8 mouse cellular contexts compared by ENCODE assay signal in genomic region chr16:46009717-46010116, GRCm38 (mm10). TPM values are rescaled to one million over a fixed set of nuclear protein-coding genes. Genes with fewer than 3 reads are reported as not detected.
DNase-seq lines count a peak whose midpoint lies in the region; ATAC-seq and TF ChIP-seq lines count a peak whose summit lies in the region.

No protein-coding gene starts in this region.

- peaks cover 13% of the 10 kb centered on the region for H3K4me1 ChIP-seq in kidney, embryonic 16.5 days (ENCODE audit: insufficient read depth, low read length)
- peaks cover 14% of the 10 kb centered on the region for H3K4me1 ChIP-seq in bone marrow macrophage, adult 2 months (ENCODE audit: control insufficient read depth, insufficient read depth, low read length)
- peaks cover 6% of the 10 kb centered on the region; the same call in 1 of the 2 replicates for H3K4me1 ChIP-seq in embryonic facial prominence, embryonic 13.5 days
- peaks cover 16% of the 10 kb centered on the region for H3K4me1 ChIP-seq in limb, embryonic 13.5 days
- no peaks in the 10 kb centered on the region for H3K4me1 ChIP-seq in stomach, embryonic 15.5 days

- H3K4me3 ChIP-seq in kidney, embryonic 16.5 days (ENCODE audit: low read length), result peak overlapping the region; percentile 73
- H3K4me3 ChIP-seq in bone marrow macrophage, adult 2 months (ENCODE audit: insufficient read depth, low read length), result peak overlapping the region; percentile 79
- peak overlapping the region; percentile 63 for H3K4me3 ChIP-seq in embryonic facial prominence, embryonic 13.5 days
- H3K4me3 ChIP-seq in limb, embryonic 13.5 days, result peak overlapping the region; percentile 59
- peak overlapping the region; percentile 67 for H3K4me3 ChIP-seq in stomach, embryonic 15.5 days (replicated peaks)

- peak overlapping the region; percentile 77 for H3K9ac ChIP-seq in kidney, embryonic 16.5 days (replicated peaks; ENCODE audit: low read length)
- H3K9ac ChIP-seq in embryonic facial prominence, embryonic 13.5 days, result peak overlapping the region; percentile 77
- H3K9ac ChIP-seq in limb, embryonic 13.5 days, result peak overlapping the region; percentile 73
- H3K9ac ChIP-seq in stomach, embryonic 15.5 days, result peak overlapping the region; percentile 47

- TF ChIP-seq CTCF in bone marrow macrophage, adult 2 months (IDR thresholded peaks at IDR 0.05; ENCODE audit: low read depth, low read length), result no peak

- 2% methylated on average over 13 of the region's 13 CpGs for WGBS in kidney, embryonic 16.5 days
- under 1% methylated on average over 13 of the region's 13 CpGs for WGBS in embryonic facial prominence, embryonic 13.5 days
- WGBS in limb, embryonic 13.5 days, result under 1% methylated on average over 13 of the region's 13 CpGs
- under 1% methylated on average over 13 of the region's 13 CpGs for WGBS in stomach, embryonic 15.5 days

- no peaks in the 10 kb centered on the region for H3K9me3 ChIP-seq in kidney, embryonic 16.5 days (ENCODE audit: low read length)
- H3K9me3 ChIP-seq in embryonic facial prominence, embryonic 13.5 days, result 0 out of 2 replicates have a peak, but pooled peaks cover 3% of the 10 kb centered on the region
- H3K9me3 ChIP-seq in limb, embryonic 13.5 days, result no peaks in the 10 kb centered on the region
- no peaks in the 10 kb centered on the region for H3K9me3 ChIP-seq in stomach, embryonic 15.5 days

- DNase-seq in kidney, postnatal 14 days, result no peak
- DNase-seq in frontal cortex, postnatal 10 days (ENCODE audit: low spot score in 2 of 2), result no peak
- DNase-seq in kidney, postnatal 4 days, result no peak

- no peak for TF ChIP-seq POLR2A in bone marrow macrophage, adult 2 months (IDR thresholded peaks at IDR 0.05; ENCODE audit: borderline replicate concordance, low read depth, low read length)

- peak overlapping the region; percentile 97 for H3K4me2 ChIP-seq in kidney, embryonic 16.5 days (replicated peaks; ENCODE audit: low read depth, low read length)
- H3K4me2 ChIP-seq in embryonic facial prominence, embryonic 13.5 days, result peak overlapping the region; percentile 92
- peak overlapping the region; percentile 95 for H3K4me2 ChIP-seq in limb, embryonic 13.5 days (replicated peaks)
- H3K4me2 ChIP-seq in stomach, embryonic 15.5 days, result peak overlapping the region; percentile 90

- peak overlapping the region; percentile 50; the same call in 1 of the 2 replicates for H3K27ac ChIP-seq in kidney, embryonic 16.5 days (ENCODE audit: low read length)
- no peak overlapping the region for H3K27ac ChIP-seq in bone marrow macrophage, adult 2 months (ENCODE audit: insufficient read depth, low read depth, low read length)
- no peak overlapping the region for H3K27ac ChIP-seq in embryonic facial prominence, embryonic 13.5 days
- H3K27ac ChIP-seq in limb, embryonic 13.5 days, result no peak overlapping the region
- no peak overlapping the region for H3K27ac ChIP-seq in stomach, embryonic 15.5 days

- peak; percentile 32 for ATAC-seq in kidney, embryonic 16.5 days (ENCODE audit: low FRiP score, low TSS enrichment)
- ATAC-seq in embryonic facial prominence, embryonic 13.5 days (ENCODE audit: insufficient number of reproducible peaks, insufficient read depth, low FRiP score, low TSS enrichment, low read depth), result 0 out of 2 replicates have a peak, but pooled peaks have one; percentile 6
- no peak; the same call in 1 of the 2 replicates for ATAC-seq in limb, embryonic 13.5 days (ENCODE audit: low FRiP score, low read depth)
- ATAC-seq in stomach, embryonic 15.5 days (ENCODE audit: insufficient read depth, low FRiP score, low read depth), result 0 out of 2 replicates have a peak, but pooled peaks have one; percentile 2

- H3K36me3 ChIP-seq in kidney, embryonic 16.5 days (ENCODE audit: insufficient read depth, low read length), result no peaks in the 10 kb centered on the region
- H3K36me3 ChIP-seq in embryonic facial prominence, embryonic 13.5 days, result no peaks in the 10 kb centered on the region
- no peaks in the 10 kb centered on the region for H3K36me3 ChIP-seq in limb, embryonic 13.5 days
- H3K36me3 ChIP-seq in stomach, embryonic 15.5 days, result no peaks in the 10 kb centered on the region

- H3K27me3 ChIP-seq in kidney, embryonic 16.5 days (ENCODE audit: insufficient read depth, low read length), result no peaks in the 10 kb centered on the region
- H3K27me3 ChIP-seq in embryonic facial prominence, embryonic 13.5 days, result no peaks in the 10 kb centered on the region; the same call in 1 of the 2 replicates
- peaks cover 14% of the 10 kb centered on the region for H3K27me3 ChIP-seq in limb, embryonic 13.5 days
- no peaks in the 10 kb centered on the region for H3K27me3 ChIP-seq in stomach, embryonic 15.5 days (replicated peaks)

RNA-seq across cellular contexts. Expression of gene Plcxd2, which starts 0.3 kb away (rescaled TPM):
- 1.4 and 1.5 TPM in 2 replicates for polyA plus RNA-seq in kidney, embryonic 16.5 days (2015; fragmentation: Nextera tagmentation; extraction: Ambion mirVana)
- polyA plus RNA-seq in bone marrow macrophage, adult 2 months (2012; ENCODE audit: insufficient read depth, insufficient read length, missing spikeins), result 0.56 and 0.86 TPM in 2 replicates
- polyA plus RNA-seq in embryonic facial prominence, embryonic 13.5 days (2015; fragmentation: Nextera tagmentation; extraction: Ambion mirVana), result 0.96 and 0.98 TPM in 2 replicates
- 2.3 and 2.7 TPM in 2 replicates for polyA plus RNA-seq in limb, embryonic 13.5 days (2015; fragmentation: Nextera tagmentation; extraction: Ambion mirVana)
- 2.2 and 2.4 TPM in 2 replicates for polyA plus RNA-seq in stomach, embryonic 15.5 days (2015; fragmentation: Nextera tagmentation; extraction: Ambion mirVana)

RNA-seq across cellular contexts. Expression of gene Phldb2, which starts 56.3 kb away (rescaled TPM):
- polyA plus RNA-seq in kidney, embryonic 16.5 days (2015; fragmentation: Nextera tagmentation; extraction: Ambion mirVana), result 89.6 and 90.1 TPM in 2 replicates
- polyA plus RNA-seq in bone marrow macrophage, adult 2 months (2012; ENCODE audit: insufficient read depth, insufficient read length, missing spikeins), result 0.44 and 1.3 TPM in 2 replicates
- polyA plus RNA-seq in embryonic facial prominence, embryonic 13.5 days (2015; fragmentation: Nextera tagmentation; extraction: Ambion mirVana), result 51.5 and 55.0 TPM in 2 replicates
- polyA plus RNA-seq in limb, embryonic 13.5 days (2015; fragmentation: Nextera tagmentation; extraction: Ambion mirVana), result 76.8 and 77.8 TPM in 2 replicates
- 31.4 and 33.3 TPM in 2 replicates for polyA plus RNA-seq in stomach, embryonic 15.5 days (2015; fragmentation: Nextera tagmentation; extraction: Ambion mirVana)

Comparison
In these comparisons a context has a peak if more than half of its experiments do, and no peak if none do; other contexts are left out.
1. RNA of gene Phldb2, which starts 56.3 kb away (polyA plus RNA-seq): 89.6 to 90.1 TPM in kidney, embryonic 16.5 days, 76.8 to 77.8 TPM in limb, embryonic 13.5 days, 51.5 to 55.0 TPM in embryonic facial prominence, embryonic 13.5 days and 31.4 to 33.3 TPM in stomach, embryonic 15.5 days; 0.44 to 1.3 TPM in bone marrow macrophage, adult 2 months; every median in the first group is over 10 times any median in the second.
2. Peak in every context shown above with its lines, with median percentiles within 50 percentile points of each other: H3K4me2 ChIP-seq, H3K4me3 ChIP-seq and H3K9ac ChIP-seq.